Mouse (Mus musculus): ENCODE results near the gene Psd4. TPM values are rescaled to one million over a fixed set of nuclear protein-coding genes. Genes with fewer than 3 reads are reported as not detected.

The Psd4 gene
- polyA plus RNA-seq, 1 experiment from 2014 or later, result 0.59 TPM

DNA sequence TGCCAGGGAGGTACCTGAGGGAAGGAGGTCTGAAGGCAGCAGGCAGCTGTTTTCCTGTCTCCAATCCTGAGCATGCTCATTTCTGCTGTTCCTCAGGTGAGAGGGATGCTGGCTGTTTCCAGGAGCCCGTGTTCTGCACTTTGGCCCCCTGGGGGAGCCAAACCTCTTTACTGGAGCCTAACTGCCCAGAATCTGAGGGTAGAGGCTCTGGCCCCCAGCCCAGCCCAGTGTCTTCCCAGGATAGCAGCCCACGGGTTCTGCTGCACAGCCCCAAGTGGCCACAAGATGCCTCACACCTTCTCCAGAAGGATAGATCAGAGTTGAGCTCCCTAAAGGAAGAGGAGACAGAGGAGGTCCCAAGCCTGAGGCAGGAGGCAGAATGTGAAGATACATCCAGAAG is 29.7 kb downstream of the Psd4 start:
- H3K27ac ChIP-seq, result no peak overlapping the region
- WGBS, result 9% methylated on average over 2 of the region's 2 CpGs

DNA sequence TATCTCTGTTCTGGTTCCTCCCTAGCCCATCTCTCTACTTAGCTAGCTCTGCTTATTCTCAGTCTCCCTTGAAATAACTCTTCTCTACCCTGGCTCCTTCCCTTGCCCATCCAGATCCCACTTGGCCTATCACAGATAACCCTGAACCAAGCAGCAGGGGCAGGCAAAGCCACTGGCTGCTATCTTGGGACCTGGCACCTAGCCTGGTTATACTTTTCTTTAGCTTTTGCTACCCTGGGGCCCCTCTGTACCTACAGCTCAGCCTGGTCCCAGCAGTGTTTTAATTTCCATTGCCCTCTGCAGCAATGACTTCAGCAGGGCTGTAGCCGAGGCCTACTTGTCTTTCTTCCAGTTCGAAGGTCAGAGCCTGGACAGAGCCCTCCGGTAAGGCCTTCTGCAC is 33.3 kb downstream of the Psd4 start:
- no peak for DNase-seq (ENCODE audit: low spot score)
- no peaks in the 10 kb centered on the region for H3K9me3 ChIP-seq (replicated peaks)
- 82% methylated on average over 3 of the region's 3 CpGs for WGBS
- H3K4me1 ChIP-seq, result peaks cover 6% of the 10 kb centered on the region
- no peak overlapping the region for H3K27ac ChIP-seq
- H3K27me3 ChIP-seq (ENCODE audit: low read depth, poor library complexity, severe bottlenecking), result peaks cover 17% of the 10 kb centered on the region
- H3K4me3 ChIP-seq, result no peak overlapping the region
- H3K36me3 ChIP-seq, result no peaks in the 10 kb centered on the region

More for the DNA sequence above, 29.7 kb downstream of the Psd4 start:
- H3K4me1 ChIP-seq, result no peaks in the 10 kb centered on the region
- no peaks in the 10 kb centered on the region for H3K27me3 ChIP-seq (ENCODE audit: low read depth, poor library complexity, severe bottlenecking)
- H3K36me3 ChIP-seq, result no peaks in the 10 kb centered on the region
- no peaks in the 10 kb centered on the region for H3K9me3 ChIP-seq (replicated peaks)
- no peak overlapping the region for H3K4me3 ChIP-seq
- no peak for DNase-seq (ENCODE audit: low spot score)

DNA sequence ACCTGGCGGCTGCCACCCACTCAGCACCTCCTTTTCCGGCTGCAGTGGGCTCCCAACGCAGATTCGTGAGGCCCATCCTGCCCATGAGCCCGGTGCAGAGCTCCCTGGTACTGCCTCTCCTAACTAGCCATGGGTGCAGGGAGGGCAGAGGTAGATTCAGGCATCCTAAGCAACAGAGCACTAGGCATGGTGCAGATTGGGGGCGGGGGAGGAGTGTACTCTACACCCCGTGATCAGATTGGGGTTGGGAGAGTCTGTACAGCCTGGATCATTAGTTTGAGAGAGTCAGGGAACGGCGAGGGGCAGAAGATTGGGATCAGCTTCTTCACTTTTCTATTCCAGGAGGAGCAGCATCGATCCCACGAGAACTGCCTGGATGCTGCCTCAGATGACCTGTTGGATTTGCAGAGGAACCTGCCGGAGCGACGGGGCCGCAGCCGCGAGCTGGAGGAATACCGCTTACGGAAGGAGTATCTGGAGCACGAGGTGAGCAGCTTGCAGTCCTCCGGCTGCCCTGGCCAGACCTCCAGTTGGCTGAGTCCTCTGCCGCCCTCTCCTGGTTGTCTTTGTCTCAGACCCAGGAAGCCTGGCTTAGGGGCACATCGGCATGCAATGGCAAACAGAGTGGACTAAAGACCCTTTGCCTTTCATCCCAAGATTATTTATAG is 38.1 kb downstream of the Psd4 start:
- H3K27me3 ChIP-seq (ENCODE audit: low read depth, poor library complexity, severe bottlenecking), result peaks cover 23% of the 10 kb centered on the region
- 0 out of 2 replicates have a peak overlapping the region, but pooled peaks have one; percentile 3 for H3K27ac ChIP-seq
- H3K4me1 ChIP-seq, result peaks cover 11% of the 10 kb centered on the region
- DNase-seq (ENCODE audit: low spot score), result peak; percentile 80
- no peaks in the 10 kb centered on the region for H3K9me3 ChIP-seq (replicated peaks)
- no peaks in the 10 kb centered on the region for H3K36me3 ChIP-seq
- WGBS, result 10% methylated on average over 23 of the region's 23 CpGs
- peak overlapping the region; percentile 41 for H3K4me3 ChIP-seq

DNA sequence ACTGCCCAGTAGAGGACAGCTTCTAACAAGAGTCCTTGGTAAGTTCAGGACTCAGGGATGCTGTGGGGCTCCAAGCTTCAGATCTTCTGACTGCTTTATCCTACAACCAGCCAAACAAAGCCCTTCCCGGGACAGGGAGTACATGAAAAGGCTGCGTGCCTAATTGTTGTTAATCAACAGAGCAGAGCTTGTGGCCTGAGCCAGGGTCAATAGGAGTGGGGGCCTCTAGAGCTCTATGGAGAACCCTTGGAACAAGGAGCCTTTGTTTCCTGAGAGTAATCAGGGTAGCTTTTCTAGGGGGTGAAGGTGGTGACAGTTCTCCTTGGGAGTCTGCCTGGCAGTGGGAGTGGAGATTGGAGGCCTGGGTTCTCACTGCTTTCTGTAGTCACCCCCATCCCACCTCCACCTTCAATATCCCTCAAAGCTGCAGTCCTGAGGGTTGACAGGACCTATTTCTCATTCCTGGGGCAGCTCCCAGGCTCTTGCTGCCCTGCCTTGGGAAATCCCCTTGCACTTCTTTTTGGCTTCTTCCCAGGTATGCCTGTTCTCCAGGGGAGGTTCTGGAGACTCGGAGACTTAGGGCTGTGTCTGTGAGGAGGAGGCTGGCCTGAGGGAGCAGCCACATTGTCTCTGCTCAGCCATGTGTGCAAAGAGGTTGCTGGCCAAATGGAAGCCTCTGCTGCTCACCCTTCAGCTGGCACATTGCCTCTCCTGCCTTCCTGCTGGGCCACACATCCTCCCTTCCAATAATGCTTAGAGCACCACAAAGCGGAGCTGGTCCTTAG is 40.5 kb downstream of the Psd4 start:
- no peaks in the 10 kb centered on the region for H3K36me3 ChIP-seq
- no peaks in the 10 kb centered on the region for H3K9me3 ChIP-seq (replicated peaks)
- no peak overlapping the region for H3K27ac ChIP-seq
- H3K4me1 ChIP-seq, result peaks cover 11% of the 10 kb centered on the region
- no peak overlapping the region for H3K4me3 ChIP-seq
- DNase-seq (ENCODE audit: low spot score), result no peak
- H3K27me3 ChIP-seq (ENCODE audit: low read depth, poor library complexity, severe bottlenecking), result peaks cover 23% of the 10 kb centered on the region
- 65% methylated on average over 4 of the region's 4 CpGs for WGBS

DNA sequence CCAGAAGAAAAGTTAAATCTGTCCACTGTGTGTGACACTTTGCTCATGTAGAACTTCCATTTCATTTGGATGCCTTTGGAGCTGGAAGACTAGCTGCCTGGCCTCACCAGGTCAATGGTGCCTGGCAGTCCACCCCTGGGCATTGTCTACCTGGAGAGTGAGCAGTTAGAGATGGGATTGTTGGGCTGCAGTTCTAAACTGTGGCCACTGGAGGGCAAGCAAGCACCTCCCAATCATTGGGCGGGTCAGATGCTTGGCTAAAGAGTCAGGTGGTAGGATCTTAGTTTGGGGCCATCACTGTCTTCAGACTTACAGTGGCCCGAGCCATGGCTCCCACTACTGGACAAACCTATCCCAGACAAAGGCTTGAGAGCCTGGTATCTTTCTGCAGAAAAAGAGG is 41.8 kb downstream of the Psd4 start:
- no peaks in the 10 kb centered on the region for H3K36me3 ChIP-seq
- H3K27me3 ChIP-seq (ENCODE audit: low read depth, poor library complexity, severe bottlenecking), result peaks cover 20% of the 10 kb centered on the region
- 6% methylated on average over 2 of the region's 2 CpGs for WGBS
- H3K4me1 ChIP-seq, result peaks cover 11% of the 10 kb centered on the region
- no peak overlapping the region for H3K27ac ChIP-seq
- H3K9me3 ChIP-seq (replicated peaks), result no peaks in the 10 kb centered on the region
- H3K4me3 ChIP-seq, result no peak overlapping the region
- DNase-seq (ENCODE audit: low spot score), result peak; percentile 72

DNA sequence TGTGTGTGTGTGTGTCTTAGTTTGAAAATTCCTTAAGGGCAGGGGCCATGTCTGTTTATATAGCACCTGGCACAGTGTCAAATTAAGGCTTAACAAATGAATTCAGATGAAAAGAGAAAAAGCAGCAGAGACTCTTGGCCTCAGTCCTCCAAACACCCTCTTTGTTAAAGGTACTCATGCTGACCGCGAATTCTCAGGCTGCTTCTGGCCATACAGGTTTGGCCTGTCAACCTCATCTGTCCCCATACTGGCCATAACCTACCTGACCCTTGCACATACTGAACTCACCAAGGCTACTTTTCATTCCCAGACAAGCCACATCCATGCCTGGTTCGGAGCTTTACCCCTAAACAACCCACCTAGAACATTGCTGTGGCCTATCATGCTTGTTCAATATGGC is 45.8 kb downstream of the Psd4 start:
- Histone ChIP-seq H3K4me1 (peaks cover 12% of the 10 kb centered on the region), H3K4me3 (no peak overlapping the region), H3K27me3 (ENCODE audit: low read depth, poor library complexity, severe bottlenecking) (0 out of 2 replicates have a peak, but pooled peaks cover 5% of the 10 kb centered on the region), H3K9me3 (replicated peaks) (no peaks in the 10 kb centered on the region), H3K27ac (no peak overlapping the region), H3K36me3 (no peaks in the 10 kb centered on the region)
- 79% methylated on average over 3 of the region's 3 CpGs for WGBS
- DNase-seq (ENCODE audit: low spot score), result no peak

DNA sequence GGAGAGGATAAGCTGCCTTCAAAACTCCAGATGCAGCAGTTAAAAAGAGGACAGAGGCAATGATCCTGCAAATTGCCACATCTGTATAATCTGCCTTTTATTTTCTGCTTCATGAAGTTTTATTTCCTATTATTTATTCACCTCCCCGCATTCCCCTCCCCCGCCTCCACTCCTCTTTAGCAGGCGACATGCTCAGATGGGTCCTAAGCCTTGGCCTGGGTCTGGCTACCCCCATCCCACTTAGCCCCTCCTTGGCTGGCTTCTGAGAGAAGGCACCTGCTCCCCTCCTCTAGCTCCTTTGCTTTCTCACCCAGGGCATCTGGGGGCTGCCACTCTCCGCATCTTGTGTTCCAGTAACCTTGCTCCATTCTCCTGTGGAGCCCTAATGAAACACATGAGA is 46.3 kb downstream of the Psd4 start:
- Histone ChIP-seq H3K36me3 (no peaks in the 10 kb centered on the region), H3K4me1 (peaks cover 9% of the 10 kb centered on the region), H3K9me3 (replicated peaks) (no peaks in the 10 kb centered on the region), H3K4me3 (no peak overlapping the region), H3K27ac (no peak overlapping the region), H3K27me3 (ENCODE audit: low read depth, poor library complexity, severe bottlenecking) (0 out of 2 replicates have a peak, but pooled peaks cover 5% of the 10 kb centered on the region)
- no peak for DNase-seq (ENCODE audit: low spot score)
- 86% methylated on average over 4 of the region's 4 CpGs for WGBS

DNA sequence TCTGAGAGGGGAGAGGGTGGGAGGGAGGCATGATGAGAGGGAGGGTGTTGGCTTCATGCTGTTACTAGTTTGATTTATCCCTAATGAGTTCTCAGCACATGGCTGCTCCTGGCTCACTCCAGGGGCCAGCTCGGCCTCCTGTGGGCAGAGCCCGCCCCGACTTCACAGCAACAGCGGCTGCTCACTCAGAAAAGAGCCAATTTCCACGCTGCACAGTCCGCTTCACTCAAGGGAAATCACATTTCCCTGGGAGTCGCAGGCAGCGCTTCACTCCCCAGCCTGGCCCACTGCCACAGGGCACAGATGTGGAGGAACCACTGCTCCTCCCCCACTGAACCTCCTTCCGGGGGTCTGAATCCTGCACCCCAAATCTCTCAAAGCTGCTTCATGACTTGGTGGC is 49.3 kb downstream of the Psd4 start:
- H3K9me3 ChIP-seq (replicated peaks), result no peaks in the 10 kb centered on the region
- H3K4me1 ChIP-seq, result peaks cover 9% of the 10 kb centered on the region
- H3K4me3 ChIP-seq, result no peak overlapping the region
- no peak for DNase-seq (ENCODE audit: low spot score)
- 0 out of 2 replicates have a peak, but pooled peaks cover 5% of the 10 kb centered on the region for H3K27me3 ChIP-seq (ENCODE audit: low read depth, poor library complexity, severe bottlenecking)
- WGBS, result 8% methylated on average over 9 of the region's 9 CpGs
- H3K36me3 ChIP-seq, result no peaks in the 10 kb centered on the region
- no peak overlapping the region for H3K27ac ChIP-seq

DNA sequence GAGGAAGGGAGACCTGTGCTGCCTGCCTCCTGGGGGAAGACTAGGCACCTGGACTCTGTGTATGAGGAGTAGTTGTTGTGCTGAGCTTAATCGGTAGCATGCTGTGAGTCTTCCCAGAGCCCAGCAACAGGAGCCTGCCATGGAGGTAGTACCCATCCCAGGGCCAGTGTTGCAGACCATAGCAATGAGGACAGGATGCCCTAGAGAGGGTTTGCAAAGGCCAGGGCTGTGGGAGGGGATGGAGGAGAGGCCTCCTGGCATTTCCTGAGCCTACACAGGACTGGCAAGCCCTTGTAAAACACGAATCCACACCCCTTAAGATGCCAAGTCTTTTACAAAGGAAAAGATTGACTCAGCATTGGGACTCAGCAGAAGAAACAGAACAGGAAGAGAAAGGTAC is 49.7 kb downstream of the Psd4 start:
- 0 out of 2 replicates have a peak, but pooled peaks cover 5% of the 10 kb centered on the region for H3K27me3 ChIP-seq (ENCODE audit: low read depth, poor library complexity, severe bottlenecking)
- WGBS, result 18% methylated on average over 2 of the region's 2 CpGs
- peaks cover 9% of the 10 kb centered on the region for H3K4me1 ChIP-seq
- no peak overlapping the region for H3K4me3 ChIP-seq
- no peaks in the 10 kb centered on the region for H3K36me3 ChIP-seq
- no peaks in the 10 kb centered on the region for H3K9me3 ChIP-seq (replicated peaks)
- no peak for DNase-seq (ENCODE audit: low spot score)
- H3K27ac ChIP-seq, result no peak overlapping the region

DNA sequence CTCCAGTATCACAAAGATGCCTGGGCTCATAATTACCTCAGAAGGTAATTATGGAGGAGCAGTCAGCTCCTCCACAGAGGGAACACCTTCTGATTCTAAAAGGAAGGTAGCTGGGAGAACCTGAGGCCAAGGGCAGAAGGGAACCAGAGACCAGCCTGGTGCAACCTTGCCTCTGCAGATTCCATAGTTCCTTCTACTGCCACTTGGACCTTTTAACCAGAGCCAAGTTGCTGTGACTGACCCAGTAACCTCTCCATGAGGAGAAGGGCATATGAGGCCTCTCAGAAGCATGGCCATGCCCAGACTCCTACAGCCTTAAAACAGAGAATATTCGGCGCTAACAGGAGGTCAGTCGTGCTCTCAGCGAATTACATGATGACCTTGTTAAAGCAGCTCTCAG is 50.2 kb downstream of the Psd4 start:
- H3K9me3 ChIP-seq (replicated peaks), result no peaks in the 10 kb centered on the region

DNA sequence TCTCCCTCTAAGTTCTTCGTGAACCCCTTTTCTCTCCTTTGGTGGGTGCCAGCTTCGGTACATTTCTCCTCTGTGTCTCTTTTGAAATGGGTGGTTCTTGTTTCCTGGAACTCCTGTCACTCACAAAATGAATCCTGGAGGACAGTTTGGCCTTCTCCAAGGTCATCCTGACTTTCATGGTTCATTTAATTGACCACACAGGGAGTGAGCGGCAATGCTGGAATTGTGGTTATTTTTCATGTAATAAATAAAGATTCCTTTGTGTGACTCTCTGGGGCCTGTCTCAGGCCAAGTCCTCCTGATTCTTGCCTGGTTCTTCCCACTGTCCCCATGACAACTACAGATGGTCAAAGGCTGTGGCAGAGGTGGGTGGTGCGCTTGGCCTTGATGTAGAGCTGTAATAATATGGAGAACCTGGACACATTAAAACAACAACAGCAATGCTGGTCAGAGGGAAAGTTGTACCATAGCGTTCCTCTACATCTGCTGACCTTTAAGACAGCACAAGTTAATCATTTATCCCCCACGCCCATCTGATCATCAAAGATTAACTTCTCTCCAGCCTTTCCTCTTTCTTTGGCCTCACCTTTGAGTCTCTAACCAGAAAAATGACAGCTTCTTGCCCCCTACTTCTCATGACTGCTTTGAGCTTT is 54.0 kb downstream of the Psd4 start:
- Histone ChIP-seq H3K27me3 (ENCODE audit: low read depth, poor library complexity, severe bottlenecking) (0 out of 2 replicates have a peak, but pooled peaks cover 5% of the 10 kb centered on the region), H3K36me3 (no peaks in the 10 kb centered on the region), H3K4me3 (no peak overlapping the region), H3K4me1 (peaks cover 8% of the 10 kb centered on the region), H3K27ac (no peak overlapping the region), H3K9me3 (replicated peaks) (no peaks in the 10 kb centered on the region)
- 92% methylated on average over 6 of the region's 6 CpGs for WGBS
- no peak for DNase-seq (ENCODE audit: low spot score)

More for the DNA sequence above, 50.2 kb downstream of the Psd4 start:
- no peaks in the 10 kb centered on the region for H3K36me3 ChIP-seq
- 85% methylated on average over 4 of the region's 4 CpGs for WGBS
- H3K27ac ChIP-seq, result no peak overlapping the region
- H3K4me1 ChIP-seq, result peaks cover 9% of the 10 kb centered on the region
- DNase-seq (ENCODE audit: low spot score), result no peak
- H3K4me3 ChIP-seq, result no peak overlapping the region
- 0 out of 2 replicates have a peak, but pooled peaks cover 5% of the 10 kb centered on the region for H3K27me3 ChIP-seq (ENCODE audit: low read depth, poor library complexity, severe bottlenecking)

DNA sequence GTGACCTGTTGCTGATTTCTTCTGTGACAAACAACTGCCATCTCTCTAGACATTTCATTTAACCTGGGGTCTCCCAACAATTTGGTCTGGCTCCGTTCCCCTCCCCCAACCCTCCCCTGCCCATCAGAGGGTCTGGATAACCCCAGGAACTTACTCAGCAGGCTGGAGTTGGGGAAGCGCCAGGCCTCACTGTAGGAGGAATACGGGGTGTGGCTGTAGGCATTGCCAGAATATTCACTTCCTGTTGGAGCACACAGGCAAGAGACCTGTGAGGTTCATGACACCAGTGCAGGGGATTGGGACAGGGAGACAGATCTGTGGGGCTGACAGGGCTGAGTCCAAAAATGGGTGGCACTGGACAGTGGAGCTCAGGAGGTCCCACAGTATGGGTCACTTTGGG is 55.4 kb downstream of the Psd4 start:
- Histone ChIP-seq H3K4me1 (no peaks in the 10 kb centered on the region), H3K4me3 (no peak overlapping the region), H3K9me3 (replicated peaks) (no peaks in the 10 kb centered on the region), H3K36me3 (no peaks in the 10 kb centered on the region), H3K27me3 (ENCODE audit: low read depth, poor library complexity, severe bottlenecking) (no peaks in the 10 kb centered on the region), H3K27ac (no peak overlapping the region)
- WGBS, result 75% methylated on average over 3 of the region's 3 CpGs
- DNase-seq (ENCODE audit: low spot score), result no peak

DNA sequence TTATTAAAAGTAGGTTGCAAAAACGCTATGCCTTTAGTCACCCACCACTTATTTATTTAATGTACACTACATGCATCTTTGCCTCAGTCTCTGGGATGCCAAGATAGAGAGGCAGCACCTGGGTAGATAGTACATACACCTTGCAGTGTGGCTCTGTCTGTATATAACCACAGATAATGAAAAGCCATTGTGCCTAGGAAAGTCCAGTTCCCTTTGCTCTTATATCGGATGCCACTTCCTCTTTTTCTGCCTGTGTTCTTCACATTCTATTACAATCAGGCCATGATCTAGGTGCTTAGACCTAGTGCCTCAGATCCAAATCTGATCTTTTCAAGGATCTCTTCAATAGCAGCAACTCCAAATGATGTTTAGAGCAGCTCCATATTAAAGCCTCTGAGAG is 58.2 kb downstream of the Psd4 start:
- H3K4me3 ChIP-seq, result no peak overlapping the region
- no peaks in the 10 kb centered on the region for H3K36me3 ChIP-seq
- no peak for DNase-seq (ENCODE audit: low spot score)
- no peak overlapping the region for H3K27ac ChIP-seq
- no peaks in the 10 kb centered on the region for H3K4me1 ChIP-seq
- H3K27me3 ChIP-seq (ENCODE audit: low read depth, poor library complexity, severe bottlenecking), result no peaks in the 10 kb centered on the region
- 87% methylated on average over 2 of the region's 2 CpGs for WGBS
- H3K9me3 ChIP-seq (replicated peaks), result no peaks in the 10 kb centered on the region

Data from limb, embryonic 10.5 days (tissue).